Mouse (Mus musculus) limb, embryonic 10.5 days (tissue): ENCODE measurements around the gene Klf4. TPM values are rescaled to one million over a fixed set of nuclear protein-coding genes. Genes with fewer than 3 reads are reported as not detected.

Experiments used
- DNase-seq: peaks from one replicate; pipeline ENCODE4 v3.0.0-alpha.2; 2017; ENCODE audit warnings: low spot score
- H3K27ac ChIP-seq: fragments of 300-500 bp; sonication (generic); 2 replicates; pipeline ENCODE4 v1.5.1; 2016; ENCODE audit warnings: mild to moderate bottlenecking
- H3K27me3 ChIP-seq: fragments of 300-500 bp; sonication (generic); 2 replicates; pipeline ENCODE4 v1.6.1; 2016; ENCODE audit warnings: low read depth, mild to moderate bottlenecking; ENCODE audit not compliant: poor library complexity, severe bottlenecking
- H3K36me3 ChIP-seq: fragments of 300-500 bp; sonication (generic); 2 replicates; pipeline ENCODE4 v1.6.1; 2016; ENCODE audit warnings: mild to moderate bottlenecking, moderate library complexity
- H3K4me1 ChIP-seq: fragments of 300-500 bp; sonication (generic); 2 replicates; pipeline ENCODE4 v1.6.1; 2016
- H3K4me3 ChIP-seq: fragments of 300-500 bp; sonication (generic); 2 replicates; pipeline ENCODE4 v1.5.1; 2016; ENCODE audit warnings: mild to moderate bottlenecking, moderate library complexity
- H3K9me3 ChIP-seq: fragments of 300-500 bp; sonication (generic); replicated peaks from 2 replicates; pipeline ENCODE4 v1.6.1; 2016; ENCODE audit warnings: mild to moderate bottlenecking
- WGBS: fragments of 180-500 bp; shearing (Covaris S2); methylation state at CpG from one replicate; pipeline ENCODE4 v1.1.7; 2016; 5-methylcytosine and 5-hydroxymethylcytosine counted together
- polyA plus RNA-seq: library from polyadenylated mRNA; unstranded; fragments of >200 nt; fragmentation: Nextera tagmentation; extraction: Ambion mirVana; gene quantifications from 2 replicates; pipeline ENCODE4 v1.2.1, GENCODE M21; 2016

Klf4 gene
- polyA plus RNA-seq, 1 experiment from 2014 or later: 0.78 TPM

- Histone ChIP-seq H3K4me3 (peak overlapping the region; percentile 63), H3K9me3 (no peaks in the 10 kb centered on the region), H3K4me1 (0 out of 2 replicates have a peak, but pooled peaks cover 9% of the 10 kb centered on the region), H3K36me3 (no peaks in the 10 kb centered on the region), H3K27me3 (peaks cover 31% of the 10 kb centered on the region), H3K27ac (peak overlapping the region; percentile 83)
- WGBS: under 1% methylated on average over 39 of the region's 39 CpGs
- DNase-seq: peak; percentile 85
These were observed 17.5 kb downstream of the Klf4 start for GRCm38 (mm10) chr4:55514733-55515176.

- H3K4me1 ChIP-seq: 0 out of 2 replicates have a peak, but pooled peaks cover 9% of the 10 kb centered on the region
- no peaks in the 10 kb centered on the region for H3K9me3 ChIP-seq
- no peak for DNase-seq
- H3K27me3 ChIP-seq: peaks cover 31% of the 10 kb centered on the region
- WGBS: 88% methylated on average over 7 of the region's 7 CpGs
- H3K27ac ChIP-seq: no peak overlapping the region
- H3K36me3 ChIP-seq: no peaks in the 10 kb centered on the region
- no peak overlapping the region for H3K4me3 ChIP-seq
These were observed 18.5 kb downstream of the Klf4 start for GRCm38 (mm10) chr4:55513615-55514279.

- Histone ChIP-seq H3K27ac (no peak overlapping the region), H3K9me3 (no peaks in the 10 kb centered on the region), H3K27me3 (peaks cover 25% of the 10 kb centered on the region), H3K4me3 (no peak overlapping the region), H3K36me3 (no peaks in the 10 kb centered on the region), H3K4me1 (0 out of 2 replicates have a peak, but pooled peaks cover 9% of the 10 kb centered on the region)
- WGBS: 86% methylated on average over 2 of the region's 2 CpGs
- no peak for DNase-seq
These were observed 20.9 kb downstream of the Klf4 start for GRCm38 (mm10) chr4:55511389-55511788.

GRCm38 (mm10) chr4:55508712-55509111 is 23.6 kb downstream of the Klf4 start:
- H3K27ac ChIP-seq: no peak overlapping the region
- H3K4me1 ChIP-seq: no peaks in the 10 kb centered on the region
- DNase-seq: no peak
- no peak overlapping the region for H3K4me3 ChIP-seq
- WGBS: 89% methylated on average over 7 of the region's 7 CpGs
- H3K9me3 ChIP-seq: no peaks in the 10 kb centered on the region
- peaks cover 6% of the 10 kb centered on the region for H3K27me3 ChIP-seq
- no peaks in the 10 kb centered on the region for H3K36me3 ChIP-seq

GRCm38 (mm10) chr4:55498621-55499020 is 33.6 kb downstream of the Klf4 start:
- Histone ChIP-seq H3K4me3 (no peak overlapping the region), H3K4me1 (no peaks in the 10 kb centered on the region), H3K27me3 (no peaks in the 10 kb centered on the region), H3K27ac (no peak overlapping the region), H3K36me3 (no peaks in the 10 kb centered on the region), H3K9me3 (no peaks in the 10 kb centered on the region)
- no peak for DNase-seq
- 82% methylated on average over 1 of the region's 1 CpGs for WGBS

GRCm38 (mm10) chr4:55496416-55496815 is 35.9 kb downstream of the Klf4 start:
- Histone ChIP-seq H3K27me3 (no peaks in the 10 kb centered on the region), H3K36me3 (no peaks in the 10 kb centered on the region), H3K9me3 (no peaks in the 10 kb centered on the region), H3K27ac (no peak overlapping the region), H3K4me3 (no peak overlapping the region), H3K4me1 (no peaks in the 10 kb centered on the region)
- WGBS: 85% methylated on average over 7 of the region's 7 CpGs
- DNase-seq: no peak

GRCm38 (mm10) chr4:55493261-55493660 is 39.0 kb downstream of the Klf4 start:
- H3K27ac ChIP-seq: no peak overlapping the region
- no peaks in the 10 kb centered on the region for H3K36me3 ChIP-seq
- WGBS: 95% methylated on average over 3 of the region's 3 CpGs

GRCm38 (mm10) chr4:55489328-55489727 is 42.9 kb downstream of the Klf4 start:
- no peaks in the 10 kb centered on the region for H3K4me1 ChIP-seq
- H3K27ac ChIP-seq: no peak overlapping the region
- no peaks in the 10 kb centered on the region for H3K27me3 ChIP-seq
- H3K36me3 ChIP-seq: no peaks in the 10 kb centered on the region
- DNase-seq: no peak
- H3K4me3 ChIP-seq: no peak overlapping the region
- H3K9me3 ChIP-seq: no peaks in the 10 kb centered on the region
- WGBS: 80% methylated on average over 3 of the region's 3 CpGs

More at GRCm38 (mm10) chr4:55493261-55493660, 39.0 kb downstream of the Klf4 start:
- Histone ChIP-seq H3K4me1 (no peaks in the 10 kb centered on the region), H3K4me3 (no peak overlapping the region), H3K9me3 (no peaks in the 10 kb centered on the region), H3K27me3 (no peaks in the 10 kb centered on the region)
- no peak for DNase-seq

GRCm38 (mm10) chr4:55488604-55489003 is 43.7 kb downstream of the Klf4 start:
- DNase-seq: no peak
- Histone ChIP-seq H3K27me3 (no peaks in the 10 kb centered on the region), H3K36me3 (no peaks in the 10 kb centered on the region), H3K27ac (no peak overlapping the region), H3K9me3 (no peaks in the 10 kb centered on the region), H3K4me1 (no peaks in the 10 kb centered on the region), H3K4me3 (no peak overlapping the region)
- 88% methylated on average over 6 of the region's 6 CpGs for WGBS

- Histone ChIP-seq H3K36me3 (no peaks in the 10 kb centered on the region), H3K9me3 (no peaks in the 10 kb centered on the region), H3K27me3 (no peaks in the 10 kb centered on the region), H3K4me3 (peak overlapping the region; percentile 45), H3K4me1 (peaks cover 19% of the 10 kb centered on the region), H3K27ac (peak overlapping the region; percentile 77)
- peak; percentile 93 for DNase-seq
- WGBS: 18% methylated on average over 25 of the region's 25 CpGs
These were observed 51.9 kb downstream of the Klf4 start for GRCm38 (mm10) chr4:55480322-55480767.

GRCm38 (mm10) chr4:55478333-55478732 is 53.9 kb downstream of the Klf4 start:
- Histone ChIP-seq H3K36me3 (no peaks in the 10 kb centered on the region), H3K4me1 (peaks cover 19% of the 10 kb centered on the region), H3K9me3 (no peaks in the 10 kb centered on the region), H3K27me3 (no peaks in the 10 kb centered on the region), H3K27ac (peak overlapping the region; percentile 56; the same call in 1 of the 2 replicates), H3K4me3 (no peak overlapping the region)
- DNase-seq: no peak
- WGBS: 69% methylated on average over 5 of the region's 5 CpGs

GRCm38 (mm10) chr4:55477933-55478332 is 54.3 kb downstream of the Klf4 start:
- peaks cover 19% of the 10 kb centered on the region for H3K4me1 ChIP-seq
- no peak overlapping the region for H3K4me3 ChIP-seq
- H3K27me3 ChIP-seq: no peaks in the 10 kb centered on the region
- peak; percentile 44 for DNase-seq
- no peaks in the 10 kb centered on the region for H3K9me3 ChIP-seq
- H3K27ac ChIP-seq: peak overlapping the region; percentile 56; the same call in 1 of the 2 replicates
- 30% methylated on average over 4 of the region's 4 CpGs for WGBS
- H3K36me3 ChIP-seq: no peaks in the 10 kb centered on the region

GRCm38 (mm10) chr4:55477210-55477759 is 55.0 kb downstream of the Klf4 start:
- DNase-seq: no peak
- Histone ChIP-seq H3K27ac (no peak overlapping the region), H3K9me3 (no peaks in the 10 kb centered on the region), H3K27me3 (no peaks in the 10 kb centered on the region), H3K4me1 (peaks cover 19% of the 10 kb centered on the region), H3K4me3 (no peak overlapping the region), H3K36me3 (no peaks in the 10 kb centered on the region)
- WGBS: 90% methylated on average over 7 of the region's 7 CpGs
